Mouse (Mus musculus) C2C12 (cell line): ENCODE results near the gene Dxo.

Source experiments
- CEBPB ChIP-seq: IDR thresholded peaks from one replicate; pipeline ENCODE4 v1.6.1; 2011; ENCODE audit warnings: low read depth, mild to moderate bottlenecking, control low read depth, moderate library complexity
- CTCF ChIP-seq: IDR thresholded peaks from one replicate; pipeline ENCODE4 v1.5.1; 2011; ENCODE audit not compliant: control insufficient read depth, insufficient read depth, insufficient read length
- FOSL1 ChIP-seq: IDR thresholded peaks from one replicate; pipeline ENCODE4 v1.8.0; 2011; ENCODE audit warnings: mild to moderate bottlenecking, low read length; ENCODE audit not compliant: poor library complexity, insufficient read depth, severe bottlenecking
- MAX ChIP-seq: IDR thresholded peaks from one replicate; pipeline ENCODE4 v1.6.1; 2011; ENCODE audit warnings: mild to moderate bottlenecking, control low read depth
- MYOD1 ChIP-seq: IDR thresholded peaks from one replicate; pipeline ENCODE4 v1.6.1; 2011; ENCODE audit warnings: low read depth; ENCODE audit not compliant: control insufficient read depth, insufficient read length
- MYOG ChIP-seq: IDR thresholded peaks from one replicate; pipeline ENCODE4 v1.6.1; 2011; ENCODE audit not compliant: control insufficient read depth, insufficient read length; ENCODE audit errors: extremely low read depth
- USF1 ChIP-seq: IDR thresholded peaks from one replicate; pipeline ENCODE4 v1.6.1; 2011; ENCODE audit warnings: low read depth, mild to moderate bottlenecking, control low read depth, moderate library complexity

- TF ChIP-seq CEBPB (no peak), CTCF (no peak), USF1 (no peak), MYOD1 (no peak), MAX (no peak), MYOG (no peak), FOSL1 (no peak)
Observed at GRCm38 (mm10) chr17:34837464-34838324, 875 bp downstream of the Dxo start.
